Mouse (Mus musculus): ENCODE measurements around the gene Lin7a.

Lin7a gene

GRCm38 (mm10) chr10:107271321-107272130 lies at the start of gene Lin7a:
Gene Lin7a (plus strand): TSS chr10:107271686.
- DNase-seq (ENCODE audit: low spot score): no peak

DNA sequence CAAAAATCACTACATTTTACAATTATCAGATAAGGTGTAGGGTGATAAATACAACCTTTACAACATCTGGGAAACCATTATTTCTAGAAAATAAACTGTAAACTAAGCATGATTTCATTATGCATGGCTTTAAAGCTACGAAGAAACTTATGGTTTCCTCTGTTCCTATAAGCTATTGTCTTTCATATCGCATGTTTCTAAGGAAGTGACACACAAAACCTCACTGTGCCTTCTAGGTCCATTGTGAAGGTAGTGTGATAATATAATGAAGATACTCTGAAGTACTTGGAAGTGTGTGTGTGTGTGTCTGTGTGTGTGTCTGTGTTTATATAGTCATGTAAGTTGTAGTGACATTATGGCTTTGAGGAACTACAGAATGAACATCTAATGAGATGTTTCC lies 49.8 kb upstream of the Lin7a start:
- DNase-seq (ENCODE audit: low spot score): no peak

DNA sequence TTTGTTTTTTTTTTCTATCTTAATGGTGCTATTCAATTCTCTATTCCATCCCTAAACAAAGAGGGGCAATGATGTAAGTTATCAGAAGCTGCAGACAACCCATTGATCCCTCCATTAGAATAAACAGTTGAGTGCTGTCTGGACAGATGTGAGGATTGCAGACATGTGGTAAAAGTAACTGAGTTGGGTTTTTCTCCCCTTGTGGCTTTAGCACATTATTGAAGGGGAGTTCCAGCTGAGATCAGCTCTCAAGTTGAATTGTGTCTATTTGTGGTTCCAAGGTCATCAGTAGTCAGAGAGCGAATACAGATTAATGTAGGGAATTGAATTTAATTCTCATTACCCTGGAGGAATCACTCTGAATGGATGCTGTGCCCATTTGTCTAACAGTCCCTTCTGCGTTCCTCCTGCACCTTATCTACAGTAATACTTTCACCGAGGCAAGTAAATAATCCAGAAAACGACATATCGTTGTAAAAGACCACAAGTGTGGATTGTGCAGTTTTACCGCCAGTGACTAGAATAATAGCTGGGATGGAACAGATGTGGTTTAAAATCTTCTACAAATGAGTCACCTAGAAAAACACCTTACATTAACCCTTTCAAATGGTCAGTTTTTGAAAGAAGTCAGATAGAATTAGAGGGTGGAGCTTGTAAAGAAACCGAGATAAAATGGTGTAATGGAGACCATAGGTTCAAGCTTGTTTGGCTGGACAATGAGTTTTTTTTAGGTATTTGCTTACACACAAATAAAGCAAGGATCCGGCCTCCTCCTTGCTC lies 48.9 kb upstream of the Lin7a start:
- DNase-seq (ENCODE audit: low spot score): no peak

GRCm38 (mm10) chr10:107223186-107223440 lies 48.4 kb upstream of the Lin7a start:
- DNase-seq (ENCODE audit: low spot score): no peak

GRCm38 (mm10) chr10:107223821-107224220 lies 47.7 kb upstream of the Lin7a start:
- no peak for DNase-seq (ENCODE audit: low spot score)

- no peak for DNase-seq (ENCODE audit: low spot score)
These were observed 46.7 kb upstream of the Lin7a start for GRCm38 (mm10) chr10:107224596-107225330.

DNA sequence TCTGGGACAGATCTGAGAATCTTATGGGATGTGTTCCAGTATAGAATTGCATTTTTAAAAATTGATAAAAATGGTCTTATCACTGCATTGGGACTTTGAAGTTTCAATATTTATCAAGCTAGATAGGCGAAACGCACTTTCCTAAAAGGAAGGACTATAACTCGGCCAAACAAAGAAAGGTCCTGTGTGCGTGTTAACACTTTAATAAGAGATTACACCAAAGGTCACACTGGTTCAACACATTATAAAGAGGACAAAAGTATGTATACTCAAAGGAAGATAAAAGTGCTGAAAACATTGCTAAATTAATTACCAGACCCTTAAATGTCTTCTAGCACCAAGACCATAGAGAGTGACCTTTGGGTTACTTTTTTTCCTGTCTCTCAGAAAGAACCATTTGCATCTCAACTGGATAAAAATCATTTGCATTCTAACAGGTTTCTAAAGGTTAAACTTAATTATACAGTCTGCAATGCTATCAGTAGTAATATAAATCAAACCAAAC lies 46.1 kb upstream of the Lin7a start:
- no peak for DNase-seq (ENCODE audit: low spot score)

GRCm38 (mm10) chr10:107225871-107226270 lies 45.6 kb upstream of the Lin7a start:
- no peak for DNase-seq (ENCODE audit: low spot score)

DNA sequence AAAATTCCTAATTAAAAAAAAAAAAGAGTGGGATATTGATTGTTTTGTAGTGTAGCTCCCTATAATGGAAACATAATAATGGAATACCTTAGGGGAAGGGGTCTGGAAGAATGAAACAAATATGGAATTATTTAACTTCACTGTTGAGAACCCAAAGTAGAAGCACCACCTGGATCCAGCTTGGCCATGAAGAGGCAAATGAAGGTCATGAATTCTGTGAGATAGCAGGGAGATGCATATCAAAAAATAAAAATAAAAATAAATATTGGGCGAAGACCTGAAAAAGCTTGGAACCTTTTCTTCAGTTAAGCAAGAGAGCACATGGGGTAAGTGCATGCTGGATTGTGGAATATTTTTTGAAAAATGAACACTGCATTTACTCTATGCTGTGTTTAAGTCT lies 43.6 kb upstream of the Lin7a start:
- DNase-seq (ENCODE audit: low spot score): no peak

GRCm38 (mm10) chr10:107228776-107229175 lies 42.7 kb upstream of the Lin7a start:
- no peak for DNase-seq (ENCODE audit: low spot score)

DNA sequence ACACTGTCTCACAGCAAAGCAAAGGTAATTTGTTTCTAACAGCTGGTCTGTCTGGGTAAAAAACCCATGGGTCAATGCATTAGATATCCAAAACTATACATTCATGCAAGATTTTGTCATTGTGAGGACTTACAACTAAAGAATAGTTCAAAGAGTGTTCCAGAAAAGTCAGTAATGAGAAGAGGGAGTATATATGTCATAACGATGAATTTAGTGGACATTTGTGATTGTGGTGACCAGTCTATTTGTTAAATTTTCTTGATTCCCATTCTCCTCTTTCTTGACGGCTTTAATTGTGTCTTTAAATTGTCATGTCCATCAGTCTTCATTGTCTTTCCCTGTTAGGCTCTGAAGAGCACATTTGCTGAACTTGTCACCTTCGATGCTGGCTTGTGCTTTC lies 42.1 kb upstream of the Lin7a start:
- no peak for DNase-seq (ENCODE audit: low spot score)

GRCm38 (mm10) chr10:107230081-107230850 lies 41.2 kb upstream of the Lin7a start:
- DNase-seq (ENCODE audit: low spot score): no peak

- DNase-seq (ENCODE audit: low spot score): no peak
These were observed 40.7 kb upstream of the Lin7a start for GRCm38 (mm10) chr10:107230851-107231130.

- DNase-seq (ENCODE audit: low spot score): no peak
These were observed 40.0 kb upstream of the Lin7a start for GRCm38 (mm10) chr10:107231421-107232010.

- no peak for DNase-seq (ENCODE audit: low spot score)
These were observed 38.9 kb upstream of the Lin7a start for GRCm38 (mm10) chr10:107232491-107233110.

DNA sequence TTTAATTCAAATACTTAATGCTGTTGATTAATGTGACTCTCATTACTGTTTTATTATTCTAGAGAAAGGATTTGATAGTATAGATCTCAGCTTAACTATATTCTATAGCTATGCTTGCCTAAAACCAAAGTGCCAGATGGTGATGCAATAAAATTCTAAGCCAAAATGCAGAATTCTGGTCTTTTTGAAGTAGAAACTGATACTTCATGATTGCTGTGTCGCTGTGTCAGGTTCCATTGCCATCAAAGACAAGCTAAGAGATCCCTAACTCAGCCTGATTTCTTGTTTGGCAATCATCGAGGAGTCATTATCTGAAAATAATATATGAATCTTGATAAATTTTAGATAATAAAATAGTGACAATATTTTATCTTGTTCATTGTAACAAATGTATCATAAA lies 38.3 kb upstream of the Lin7a start:
- DNase-seq (ENCODE audit: low spot score): no peak

DNA sequence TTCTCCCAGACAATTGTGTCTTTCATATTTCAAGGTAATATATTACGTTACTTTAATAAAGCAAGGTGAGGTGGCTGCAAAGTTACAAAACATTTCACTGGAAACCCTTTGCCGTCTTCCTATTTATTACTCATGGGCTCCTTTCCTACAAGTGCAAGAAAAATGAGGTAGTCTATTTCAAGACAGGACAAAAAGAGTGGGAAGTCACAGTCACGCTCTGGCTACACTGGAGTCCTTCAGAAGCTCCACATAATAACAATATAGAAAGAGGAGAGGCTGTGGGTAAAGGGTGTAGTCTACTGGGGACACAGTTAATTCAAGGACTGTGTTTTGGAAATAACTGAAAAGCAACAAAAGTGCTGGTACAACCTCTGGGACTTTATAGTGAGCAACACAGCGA lies 37.7 kb upstream of the Lin7a start:
- no peak for DNase-seq (ENCODE audit: low spot score)

DNA sequence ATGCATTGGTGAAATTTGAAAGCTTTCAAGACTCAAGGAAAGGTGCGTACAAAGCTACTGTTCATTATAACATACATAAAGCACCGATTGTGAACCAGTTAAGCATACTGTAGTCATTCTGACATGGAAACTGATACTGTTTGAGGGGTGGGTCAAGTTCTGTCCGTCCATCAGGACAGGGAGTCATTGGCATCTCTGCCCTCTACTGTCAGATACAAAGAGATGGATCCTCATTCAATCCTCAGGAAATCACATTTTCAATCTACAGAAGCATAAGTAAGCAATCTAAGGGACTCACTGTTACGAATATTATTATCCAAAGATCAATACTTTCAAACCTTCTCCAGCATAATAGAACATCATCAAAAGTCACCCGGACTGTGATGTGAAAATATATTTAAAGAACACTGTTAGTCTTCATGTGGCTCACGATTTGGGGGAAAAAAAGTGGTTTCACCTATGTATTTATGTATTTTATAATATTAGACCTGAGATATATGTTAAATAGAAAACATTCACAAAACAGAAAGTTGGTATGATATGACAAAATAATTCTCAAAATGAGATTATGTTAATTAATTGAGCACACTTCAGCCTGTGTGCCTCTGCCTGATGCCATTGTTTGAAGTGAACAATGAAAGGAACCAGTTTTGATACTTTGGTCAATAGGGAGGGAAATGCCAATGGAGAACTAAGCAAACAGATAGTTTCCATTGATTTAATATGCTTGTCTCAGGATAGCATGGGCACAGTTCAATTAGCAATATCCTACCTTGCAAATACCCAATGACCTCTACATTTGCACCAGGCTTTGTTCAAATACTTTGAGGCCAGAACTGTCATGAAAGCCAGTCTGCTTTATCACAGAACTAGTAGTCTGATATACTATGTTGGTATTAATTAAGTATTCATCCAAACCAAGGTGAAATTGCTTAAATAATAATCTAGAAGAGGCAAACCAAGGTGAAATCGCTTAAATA lies 36.8 kb upstream of the Lin7a start:
- no peak for DNase-seq (ENCODE audit: low spot score)

DNA sequence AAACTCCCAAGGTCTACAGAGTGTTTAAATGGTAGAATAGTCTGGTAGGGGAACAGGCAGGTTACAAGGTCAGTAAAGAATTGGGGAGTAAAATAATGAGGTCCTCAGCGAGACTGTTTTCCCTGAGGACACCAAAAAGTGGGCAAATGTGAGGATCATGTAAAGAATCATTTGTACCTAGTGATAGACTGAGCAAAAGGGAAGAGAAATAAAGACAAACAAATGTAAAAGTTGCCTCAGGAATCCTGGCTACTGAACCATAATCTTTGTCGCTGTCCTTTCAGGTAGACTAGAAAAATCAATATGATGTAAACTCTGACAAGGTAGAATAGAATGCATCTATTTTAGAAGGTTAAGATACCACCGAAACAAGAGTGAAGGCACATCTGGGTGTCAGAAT lies 36.0 kb upstream of the Lin7a start:
- no peak for DNase-seq (ENCODE audit: low spot score)

DNA sequence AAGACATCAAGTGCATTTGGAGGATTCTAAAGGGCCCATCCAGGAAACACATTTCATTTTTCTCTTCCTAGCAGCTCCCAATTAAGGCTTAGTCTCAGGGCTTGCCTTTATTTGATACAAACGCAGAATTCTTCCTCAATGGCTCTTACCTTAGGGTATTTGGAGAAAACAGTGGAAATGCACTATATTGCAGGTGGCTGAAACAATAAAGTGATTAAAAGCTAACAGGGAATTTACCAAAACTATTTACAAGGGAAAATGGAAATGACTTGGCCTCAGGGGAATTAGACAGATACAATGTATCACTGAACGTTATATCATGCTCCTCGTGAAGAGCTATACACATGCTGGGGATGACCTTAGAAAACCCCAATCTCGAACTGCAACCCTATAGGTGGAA lies 35.3 kb upstream of the Lin7a start:
- no peak for DNase-seq (ENCODE audit: low spot score)
